Mouse (Mus musculus) small intestine, adult 2 months (tissue): ENCODE data around the gene Caps2.
"Not testable (repeated sequence)": the region's sequence is repeated elsewhere in the genome, so short reads cannot be mapped to it uniquely, and the experiment has no call there.

Source experiments
- CTCF ChIP-seq: fragments of 200-500 bp; IDR thresholded peaks from 2 replicates; pipeline ENCODE4 v1.5.1; 2012; ENCODE audit warnings: low read depth, mild to moderate bottlenecking, control low read depth, inconsistent platforms, low read length, moderate library complexity, mixed read lengths; ENCODE audit not compliant: insufficient replicate concordance, insufficient read length; ENCODE audit errors: extremely low read depth
- POLR2A ChIP-seq: fragments of 200-500 bp; IDR thresholded peaks from 2 replicates; pipeline ENCODE4 v1.6.1; 2012; ENCODE audit warnings: low read depth, mild to moderate bottlenecking, control low read depth, inconsistent platforms, low read length, moderate library complexity

GRCm38 (mm10) chr10:112177027-112177426, 13.6 kb downstream of the Caps2 start:
- TF ChIP-seq POLR2A, CTCF: not testable (repeated sequence)
